Mouse (Mus musculus) hindbrain, embryonic 13.5 days (tissue): ENCODE data around the gene Ssbp3. TPM values are rescaled to one million over a fixed set of nuclear protein-coding genes. Genes with fewer than 3 reads are reported as not detected.
A peak's percentile ranks its signal among the peaks of the same experiment; 100 is the strongest.

Source experiments
- ATAC-seq: fragments of 200-750 bp; cut with Nextera tagmentation; 2 replicates; pipeline ENCODE4 v1.8.0; 2017; ENCODE audit warnings: moderate TSS enrichment; ENCODE audit not compliant: low FRiP score
- H3K27ac ChIP-seq: fragments of 300-500 bp; sonication (generic); 2 replicates; pipeline ENCODE4 v1.5.1; 2015; ENCODE audit warnings: inconsistent platforms, mild to moderate bottlenecking, moderate library complexity
- H3K27me3 ChIP-seq: fragments of 300-500 bp; sonication (generic); 2 replicates; pipeline ENCODE4 v1.6.1; 2015; ENCODE audit warnings: mild to moderate bottlenecking, inconsistent platforms
- H3K36me3 ChIP-seq: fragments of 300-500 bp; sonication (generic); 2 replicates; pipeline ENCODE4 v1.6.1; 2015; ENCODE audit warnings: mild to moderate bottlenecking, inconsistent platforms
- H3K4me1 ChIP-seq: fragments of 300-500 bp; sonication (generic); replicated peaks from 2 replicates; pipeline ENCODE4 v1.6.1; 2015; ENCODE audit warnings: inconsistent platforms
- H3K4me2 ChIP-seq: fragments of 300-500 bp; sonication (generic); 2 replicates; pipeline ENCODE4 v1.6.1; 2015; ENCODE audit warnings: inconsistent platforms, mild to moderate bottlenecking, moderate library complexity
- H3K4me3 ChIP-seq: fragments of 300-500 bp; sonication (generic); 2 replicates; pipeline ENCODE4 v1.5.1; 2015; ENCODE audit warnings: mild to moderate bottlenecking, inconsistent platforms
- H3K9ac ChIP-seq: fragments of 300-500 bp; sonication (generic); 2 replicates; pipeline ENCODE4 v1.6.1; 2015; ENCODE audit warnings: mild to moderate bottlenecking, inconsistent platforms
- H3K9me3 ChIP-seq: fragments of 300-500 bp; sonication (generic); 2 replicates; pipeline ENCODE4 v1.6.1; 2016; ENCODE audit warnings: inconsistent platforms
- WGBS: fragments of 180-500 bp; shearing (Covaris S2); methylation state at CpG from one replicate; pipeline ENCODE4 v1.1.7; 2015; 5-methylcytosine and 5-hydroxymethylcytosine counted together
- polyA plus RNA-seq: library from polyadenylated mRNA; unstranded; fragments of >200 nt; fragmentation: Nextera tagmentation; extraction: Ambion mirVana; gene quantifications from 2 replicates; pipeline ENCODE4 v1.2.1, GENCODE M21; 2015

Ssbp3 gene
- polyA plus RNA-seq, 1 experiment from 2014 or later, result 179 TPM

GRCm38 (mm10) chr4:107002517-107003165 lies 92.1 kb downstream of the Ssbp3 start:
- no peaks in the 10 kb centered on the region for H3K27me3 ChIP-seq
- peaks cover 85% of the 10 kb centered on the region for H3K4me1 ChIP-seq
- H3K4me2 ChIP-seq, result no peak overlapping the region
- no peaks in the 10 kb centered on the region for H3K36me3 ChIP-seq
- H3K27ac ChIP-seq, result peak overlapping the region; percentile 60
- no peaks in the 10 kb centered on the region for H3K9me3 ChIP-seq
- H3K4me3 ChIP-seq, result no peak overlapping the region
- H3K9ac ChIP-seq, result peak overlapping the region; percentile 43
- 0 out of 2 replicates have a peak, but pooled peaks have one; percentile 22 for ATAC-seq
- WGBS, result 66% methylated on average over 11 of the region's 11 CpGs

GRCm38 (mm10) chr4:107003199-107003598 lies 92.7 kb downstream of the Ssbp3 start:
- Histone ChIP-seq H3K27me3 (no peaks in the 10 kb centered on the region), H3K36me3 (no peaks in the 10 kb centered on the region), H3K4me1 (peaks cover 80% of the 10 kb centered on the region), H3K27ac (peak overlapping the region; percentile 60), H3K4me2 (no peak overlapping the region), H3K9ac (peak overlapping the region; percentile 24; the same call in 1 of the 2 replicates), H3K9me3 (no peaks in the 10 kb centered on the region), H3K4me3 (no peak overlapping the region)
- 49% methylated on average over 2 of the region's 2 CpGs for WGBS
- ATAC-seq, result no peak

DNA sequence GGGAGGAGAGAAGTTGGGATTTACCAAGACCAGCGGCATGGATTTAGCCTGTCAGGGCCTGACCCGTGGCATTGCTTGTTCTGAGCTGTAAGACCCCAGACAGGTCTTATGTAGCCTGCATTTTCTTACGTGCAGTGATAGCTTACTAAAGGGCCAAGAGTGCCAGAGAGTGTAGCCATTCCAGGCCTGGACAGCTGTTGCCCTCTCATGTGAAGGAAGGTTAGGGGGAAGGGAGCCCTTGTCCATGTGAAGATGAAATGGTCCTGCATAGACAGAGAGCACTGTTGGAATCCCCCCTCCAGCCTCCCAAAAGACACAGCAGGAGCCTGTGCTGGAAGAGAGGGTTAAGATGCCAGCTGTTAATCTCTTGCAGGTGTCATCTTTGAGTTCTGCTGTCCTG lies 93.3 kb downstream of the Ssbp3 start:
- H3K9me3 ChIP-seq, result no peaks in the 10 kb centered on the region
- no peaks in the 10 kb centered on the region for H3K27me3 ChIP-seq
- ATAC-seq, result no peak
- no peak overlapping the region for H3K9ac ChIP-seq
- peak overlapping the region; percentile 60; the same call in 1 of the 2 replicates for H3K27ac ChIP-seq
- H3K4me3 ChIP-seq, result no peak overlapping the region
- 82% methylated on average over 3 of the region's 3 CpGs for WGBS
- no peak overlapping the region for H3K4me2 ChIP-seq
- peaks cover 84% of the 10 kb centered on the region for H3K4me1 ChIP-seq
- no peaks in the 10 kb centered on the region for H3K36me3 ChIP-seq

GRCm38 (mm10) chr4:107004346-107004745 lies 93.8 kb downstream of the Ssbp3 start:
- WGBS, result 76% methylated on average over 3 of the region's 3 CpGs

DNA sequence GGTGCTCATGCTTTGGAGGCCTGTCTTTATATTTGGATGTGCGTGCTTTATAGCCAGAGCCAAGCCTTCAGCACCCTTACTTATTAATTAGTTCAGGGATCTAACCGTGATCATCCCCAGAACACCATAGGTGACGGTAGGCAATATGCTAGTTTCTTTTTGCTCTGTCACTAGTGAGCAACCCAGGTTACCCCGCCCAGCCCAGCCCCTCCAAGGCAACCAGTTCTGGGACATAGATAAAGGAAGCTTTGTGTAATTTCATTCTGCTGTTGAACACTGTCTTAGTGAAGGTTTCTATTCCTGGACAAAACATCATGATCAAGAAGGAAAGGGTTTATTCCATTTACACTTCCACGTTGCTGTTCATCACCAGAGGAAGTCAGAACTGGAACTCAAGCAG lies 94.7 kb downstream of the Ssbp3 start:
- no peaks in the 10 kb centered on the region for H3K27me3 ChIP-seq
- no peak overlapping the region for H3K4me3 ChIP-seq
- H3K9me3 ChIP-seq, result no peaks in the 10 kb centered on the region
- no peak for ATAC-seq
- H3K9ac ChIP-seq, result no peak overlapping the region
- no peak overlapping the region for H3K4me2 ChIP-seq
- H3K4me1 ChIP-seq, result peaks cover 73% of the 10 kb centered on the region
- peaks cover 6% of the 10 kb centered on the region for H3K36me3 ChIP-seq
- H3K27ac ChIP-seq, result peak overlapping the region; percentile 23; the same call in 1 of the 2 replicates
- 88% methylated on average over 5 of the region's 5 CpGs for WGBS

More at GRCm38 (mm10) chr4:107004346-107004745, 93.8 kb downstream of the Ssbp3 start:
- Histone ChIP-seq H3K27me3 (no peaks in the 10 kb centered on the region), H3K9ac (no peak overlapping the region), H3K27ac (peak overlapping the region; percentile 60; the same call in 1 of the 2 replicates), H3K4me2 (no peak overlapping the region), H3K9me3 (no peaks in the 10 kb centered on the region), H3K36me3 (no peaks in the 10 kb centered on the region), H3K4me1 (peaks cover 81% of the 10 kb centered on the region), H3K4me3 (no peak overlapping the region)
- no peak for ATAC-seq

- H3K9ac ChIP-seq, result no peak overlapping the region
- no peak overlapping the region for H3K4me3 ChIP-seq
- no peak overlapping the region for H3K4me2 ChIP-seq
- no peak for ATAC-seq
- H3K9me3 ChIP-seq, result no peaks in the 10 kb centered on the region
- no peaks in the 10 kb centered on the region for H3K27me3 ChIP-seq
- H3K27ac ChIP-seq, result no peak overlapping the region
- 86% methylated on average over 4 of the region's 4 CpGs for WGBS
- H3K36me3 ChIP-seq, result peaks cover 13% of the 10 kb centered on the region
- H3K4me1 ChIP-seq, result peaks cover 62% of the 10 kb centered on the region
Observed at GRCm38 (mm10) chr4:107006229-107006628, 95.7 kb downstream of the Ssbp3 start.

DNA sequence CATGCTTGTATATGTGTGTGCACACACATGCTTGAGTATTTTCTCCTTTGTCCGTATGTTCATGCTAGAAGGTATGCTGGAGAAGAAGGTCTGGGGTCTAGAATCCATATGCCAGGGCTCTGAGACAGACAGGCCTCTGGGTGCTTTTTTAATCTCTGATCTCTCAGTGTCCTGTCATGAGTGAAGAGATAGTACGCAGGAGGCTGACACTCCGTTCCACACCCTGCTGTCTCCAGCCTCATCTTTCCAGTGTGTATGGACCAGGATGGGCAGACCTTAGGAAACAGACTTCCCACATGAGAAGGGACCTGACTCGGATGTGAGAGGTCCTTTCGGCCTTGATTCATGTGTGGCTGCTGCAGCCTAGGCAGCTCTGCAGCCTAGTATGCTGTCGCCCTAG lies 96.3 kb downstream of the Ssbp3 start:
- no peak overlapping the region for H3K9ac ChIP-seq
- no peak overlapping the region for H3K27ac ChIP-seq
- ATAC-seq, result no peak
- no peak overlapping the region for H3K4me3 ChIP-seq
- no peaks in the 10 kb centered on the region for H3K27me3 ChIP-seq
- peaks cover 13% of the 10 kb centered on the region for H3K36me3 ChIP-seq
- 93% methylated on average over 6 of the region's 6 CpGs for WGBS
- no peak overlapping the region for H3K4me2 ChIP-seq
- peaks cover 61% of the 10 kb centered on the region for H3K4me1 ChIP-seq
- H3K9me3 ChIP-seq, result no peaks in the 10 kb centered on the region

DNA sequence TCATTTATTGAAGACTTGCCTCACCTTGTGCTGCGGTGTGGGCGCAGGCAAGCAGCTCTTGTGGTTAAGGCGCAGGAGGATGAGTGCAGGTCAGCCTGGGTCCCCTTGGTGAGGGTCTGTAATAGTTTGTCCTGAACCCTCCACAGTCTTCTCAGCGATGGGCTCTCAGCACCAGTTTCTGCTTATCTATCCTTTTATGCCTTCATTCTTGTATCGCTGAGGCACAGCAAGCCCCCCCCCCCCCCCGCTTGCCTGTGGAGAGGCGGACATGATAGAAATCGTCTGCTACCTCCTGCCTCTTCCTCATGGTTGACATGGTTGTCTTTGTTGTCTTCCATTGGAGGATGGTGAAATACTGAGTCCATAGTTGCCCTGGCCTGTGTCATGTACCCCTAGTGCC lies 96.9 kb downstream of the Ssbp3 start:
- Histone ChIP-seq H3K9ac (no peak overlapping the region), H3K27me3 (no peaks in the 10 kb centered on the region), H3K36me3 (peaks cover 13% of the 10 kb centered on the region), H3K4me2 (no peak overlapping the region), H3K4me1 (peaks cover 61% of the 10 kb centered on the region), H3K4me3 (no peak overlapping the region), H3K27ac (no peak overlapping the region), H3K9me3 (no peaks in the 10 kb centered on the region)
- WGBS, result 92% methylated on average over 8 of the region's 8 CpGs
- ATAC-seq, result no peak

DNA sequence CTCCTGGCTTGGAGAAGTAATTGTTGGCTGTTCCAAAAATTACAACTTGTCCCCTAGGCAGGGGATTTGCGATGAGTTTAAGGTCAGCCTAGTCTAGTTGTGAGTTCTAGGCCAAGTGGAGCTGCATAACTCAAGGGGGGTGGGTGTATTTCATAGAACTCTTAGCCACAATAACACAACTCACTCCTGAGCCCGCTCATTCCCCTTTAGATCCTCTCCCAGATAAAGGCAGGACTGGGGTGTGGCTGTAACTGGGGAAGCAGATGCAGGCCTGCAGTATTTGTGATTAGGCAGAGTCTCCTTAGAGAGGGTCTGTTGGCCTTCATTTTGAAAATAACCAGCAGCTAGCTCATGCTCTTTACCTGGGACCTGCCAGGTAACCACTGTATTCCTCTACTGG lies 97.7 kb downstream of the Ssbp3 start:
- no peaks in the 10 kb centered on the region for H3K9me3 ChIP-seq
- 94% methylated on average over 2 of the region's 2 CpGs for WGBS
- no peak overlapping the region for H3K4me2 ChIP-seq
- no peak overlapping the region for H3K9ac ChIP-seq
- peaks cover 13% of the 10 kb centered on the region for H3K36me3 ChIP-seq
- H3K27ac ChIP-seq, result no peak overlapping the region
- H3K4me3 ChIP-seq, result no peak overlapping the region
- no peaks in the 10 kb centered on the region for H3K27me3 ChIP-seq
- no peak for ATAC-seq
- peaks cover 61% of the 10 kb centered on the region for H3K4me1 ChIP-seq

GRCm38 (mm10) chr4:107009548-107009947 lies 99.0 kb downstream of the Ssbp3 start:
- Histone ChIP-seq H3K4me1 (peaks cover 61% of the 10 kb centered on the region), H3K27ac (no peak overlapping the region), H3K27me3 (no peaks in the 10 kb centered on the region), H3K9ac (no peak overlapping the region), H3K9me3 (no peaks in the 10 kb centered on the region), H3K36me3 (peaks cover 13% of the 10 kb centered on the region), H3K4me3 (no peak overlapping the region), H3K4me2 (no peak overlapping the region)
- WGBS, result 89% methylated on average over 7 of the region's 7 CpGs
- no peak for ATAC-seq

DNA sequence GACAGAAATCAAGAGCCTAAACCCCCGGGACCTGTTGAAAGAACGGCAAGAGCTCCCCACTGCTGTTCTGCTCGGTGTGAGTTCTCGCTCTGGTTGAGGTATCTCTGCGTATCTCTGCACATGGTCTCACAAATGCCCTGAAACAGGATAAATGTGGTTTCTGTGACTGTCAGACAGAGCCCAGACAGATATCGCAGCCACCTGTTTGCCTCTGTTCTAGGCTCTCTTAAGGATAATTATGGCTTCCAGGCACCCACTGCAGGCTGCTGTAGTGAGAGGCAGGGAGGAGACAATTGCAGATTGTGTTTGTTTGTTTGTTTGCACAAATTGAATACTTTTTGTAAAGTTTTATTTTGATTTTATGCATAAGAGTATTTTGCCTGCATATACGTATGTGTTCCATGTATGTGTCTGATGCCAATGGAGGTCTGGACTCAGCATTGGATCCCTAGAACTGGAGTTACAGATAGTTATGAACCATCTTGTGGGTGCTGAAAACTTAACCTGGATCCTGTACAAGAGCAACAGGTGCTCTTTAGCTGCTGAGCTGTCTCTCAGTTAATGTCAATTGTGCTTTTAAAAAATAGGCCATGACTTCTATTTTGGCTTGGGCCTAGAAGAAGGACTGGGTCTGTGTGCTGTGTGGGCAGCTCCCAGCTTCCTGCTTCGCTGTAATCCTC lies 101.0 kb downstream of the Ssbp3 start:
- Histone ChIP-seq H3K36me3 (peaks cover 16% of the 10 kb centered on the region), H3K27me3 (no peaks in the 10 kb centered on the region), H3K27ac (no peak overlapping the region), H3K9me3 (no peaks in the 10 kb centered on the region), H3K4me3 (no peak overlapping the region), H3K4me1 (peaks cover 64% of the 10 kb centered on the region), H3K4me2 (no peak overlapping the region), H3K9ac (no peak overlapping the region)
- ATAC-seq, result no peak
- 92% methylated on average over 8 of the region's 8 CpGs for WGBS

DNA sequence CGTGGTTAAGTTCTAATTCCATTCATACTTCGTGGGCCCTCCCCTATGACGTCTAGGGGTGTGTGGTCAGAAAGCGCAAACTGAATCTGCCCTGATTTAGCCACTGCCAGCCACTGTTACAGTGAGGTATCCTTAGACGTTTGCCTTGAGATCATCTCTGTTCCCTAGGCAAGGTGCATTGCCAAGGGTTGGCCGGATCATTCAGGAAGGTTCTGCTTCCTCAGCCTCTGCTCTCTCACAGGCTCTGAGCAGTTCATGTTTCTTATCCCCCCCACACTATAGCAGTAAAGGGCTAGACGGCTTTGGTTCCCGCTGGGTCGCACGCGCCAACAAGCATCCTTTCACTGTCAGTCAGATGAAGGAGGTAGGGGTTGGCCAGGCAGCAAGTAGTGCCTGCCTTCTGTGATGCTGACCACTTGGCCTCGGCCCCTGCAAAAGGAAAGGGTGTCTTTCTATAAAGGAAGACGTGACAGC lies 101.5 kb downstream of the Ssbp3 start:
- Histone ChIP-seq H3K27ac (0 out of 2 replicates have a peak overlapping the region, but pooled peaks have one; percentile 25), H3K4me2 (no peak overlapping the region), H3K9ac (0 out of 2 replicates have a peak overlapping the region, but pooled peaks have one; percentile 8), H3K36me3 (peaks cover 16% of the 10 kb centered on the region), H3K4me1 (peaks cover 66% of the 10 kb centered on the region), H3K9me3 (no peaks in the 10 kb centered on the region), H3K27me3 (no peaks in the 10 kb centered on the region), H3K4me3 (no peak overlapping the region)
- no peak for ATAC-seq
- 77% methylated on average over 13 of the region's 13 CpGs for WGBS
